Mouse (Mus musculus): ENCODE measurements at regions not wholly inside any gene's neighbourhood (a gene's known extent, or its start where the extent isn't known, plus 50 kb on each side); places are given as distances from the start of the nearest gene placed in this dataset.

GRCm38 (mm10) chr13:5726446-5726845, 134.8 kb upstream of the Klf6 start:
- no peak for ATAC-seq (ENCODE audit: low FRiP score, low TSS enrichment)
- no peak overlapping the region for H3K4me2 ChIP-seq (ENCODE audit: low read length)

GRCm38 (mm10) chr13:5728172-5728571, 133.1 kb upstream of the Klf6 start:
- H3K27ac ChIP-seq (replicated peaks; ENCODE audit: low read depth, low read length): no peak overlapping the region
- DNase-seq: no peak
- no peak overlapping the region for H3K4me3 ChIP-seq (replicated peaks; ENCODE audit: low read depth, low read length)
- no peaks in the 10 kb centered on the region for H3K27me3 ChIP-seq (ENCODE audit: control insufficient read depth, insufficient read depth, low read length)
- no peaks in the 10 kb centered on the region for H3K36me3 ChIP-seq (ENCODE audit: control insufficient read depth, insufficient read depth, low read length)
- ATAC-seq (ENCODE audit: low FRiP score, low TSS enrichment): no peak
- peaks cover 3% of the 10 kb centered on the region; the same call in 1 of the 2 replicates for H3K4me1 ChIP-seq (ENCODE audit: control insufficient read depth, insufficient read depth, low read length)
- no peak overlapping the region for H3K9ac ChIP-seq (replicated peaks; ENCODE audit: low read length)
- no peak overlapping the region for H3K4me2 ChIP-seq (ENCODE audit: low read length)
- 75% methylated on average over 2 of the region's 2 CpGs for WGBS
- H3K9me3 ChIP-seq (ENCODE audit: control insufficient read depth, low read length): no peaks in the 10 kb centered on the region

More at GRCm38 (mm10) chr13:5726446-5726845, 134.8 kb upstream of the Klf6 start:
- H3K27ac ChIP-seq (replicated peaks; ENCODE audit: low read depth, low read length): no peak overlapping the region
- DNase-seq: no peak
- no peak overlapping the region for H3K9ac ChIP-seq (replicated peaks; ENCODE audit: low read length)
- no peaks in the 10 kb centered on the region for H3K36me3 ChIP-seq (ENCODE audit: control insufficient read depth, insufficient read depth, low read length)
- no peaks in the 10 kb centered on the region for H3K9me3 ChIP-seq (ENCODE audit: control insufficient read depth, low read length)
- H3K27me3 ChIP-seq (ENCODE audit: control insufficient read depth, insufficient read depth, low read length): no peaks in the 10 kb centered on the region
- 92% methylated on average over 1 of the region's 1 CpGs for WGBS
- peaks cover 3% of the 10 kb centered on the region; the same call in 1 of the 2 replicates for H3K4me1 ChIP-seq (ENCODE audit: control insufficient read depth, insufficient read depth, low read length)
- H3K4me3 ChIP-seq (replicated peaks; ENCODE audit: low read depth, low read length): no peak overlapping the region

GRCm38 (mm10) chr13:5728808-5729207, 132.5 kb upstream of the Klf6 start:
- H3K4me1 ChIP-seq (ENCODE audit: control insufficient read depth, insufficient read depth, low read length): peaks cover 3% of the 10 kb centered on the region; the same call in 1 of the 2 replicates
- 2% methylated on average over 1 of the region's 1 CpGs for WGBS
- H3K4me3 ChIP-seq (replicated peaks; ENCODE audit: low read depth, low read length): no peak overlapping the region
- peak; percentile 51 for ATAC-seq (ENCODE audit: low FRiP score, low TSS enrichment)
- no peak overlapping the region for H3K4me2 ChIP-seq (ENCODE audit: low read length)
- H3K27me3 ChIP-seq (ENCODE audit: control insufficient read depth, insufficient read depth, low read length): no peaks in the 10 kb centered on the region
- H3K27ac ChIP-seq (replicated peaks; ENCODE audit: low read depth, low read length): no peak overlapping the region
- no peak overlapping the region for H3K9ac ChIP-seq (replicated peaks; ENCODE audit: low read length)
- DNase-seq: peak; percentile 45
- no peaks in the 10 kb centered on the region for H3K9me3 ChIP-seq (ENCODE audit: control insufficient read depth, low read length)
- no peaks in the 10 kb centered on the region for H3K36me3 ChIP-seq (ENCODE audit: control insufficient read depth, insufficient read depth, low read length)

- peaks cover 3% of the 10 kb centered on the region; the same call in 1 of the 2 replicates for H3K4me1 ChIP-seq (ENCODE audit: control insufficient read depth, insufficient read depth, low read length)
- ATAC-seq (ENCODE audit: low FRiP score, low TSS enrichment): peak; percentile 27; the same call in 1 of the 2 replicates
Observed at GRCm38 (mm10) chr13:5729426-5730068, 131.7 kb upstream of the Klf6 start.

GRCm38 (mm10) chr13:5732206-5732605, 129.1 kb upstream of the Klf6 start:
- Histone ChIP-seq H3K27ac (replicated peaks; ENCODE audit: low read depth, low read length) (no peak overlapping the region), H3K36me3 (ENCODE audit: control insufficient read depth, insufficient read depth, low read length) (no peaks in the 10 kb centered on the region), H3K4me2 (ENCODE audit: low read length) (no peak overlapping the region), H3K4me1 (ENCODE audit: control insufficient read depth, insufficient read depth, low read length) (peaks cover 3% of the 10 kb centered on the region; the same call in 1 of the 2 replicates), H3K9me3 (ENCODE audit: control insufficient read depth, low read length) (no peaks in the 10 kb centered on the region), H3K4me3 (replicated peaks; ENCODE audit: low read depth, low read length) (no peak overlapping the region), H3K27me3 (ENCODE audit: control insufficient read depth, insufficient read depth, low read length) (no peaks in the 10 kb centered on the region), H3K9ac (replicated peaks; ENCODE audit: low read length) (no peak overlapping the region)
- ATAC-seq (ENCODE audit: low FRiP score, low TSS enrichment) (no peak), DNase-seq (no peak)
- 84% methylated on average over 1 of the region's 1 CpGs for WGBS

More at GRCm38 (mm10) chr13:5729426-5730068, 131.7 kb upstream of the Klf6 start:
- no peak overlapping the region for H3K9ac ChIP-seq (replicated peaks; ENCODE audit: low read length)
- DNase-seq: no peak
- no peaks in the 10 kb centered on the region for H3K36me3 ChIP-seq (ENCODE audit: control insufficient read depth, insufficient read depth, low read length)
- no peak overlapping the region for H3K4me3 ChIP-seq (replicated peaks; ENCODE audit: low read depth, low read length)
- no peaks in the 10 kb centered on the region for H3K9me3 ChIP-seq (ENCODE audit: control insufficient read depth, low read length)
- no peaks in the 10 kb centered on the region for H3K27me3 ChIP-seq (ENCODE audit: control insufficient read depth, insufficient read depth, low read length)
- H3K4me2 ChIP-seq (ENCODE audit: low read length): no peak overlapping the region
- H3K27ac ChIP-seq (replicated peaks; ENCODE audit: low read depth, low read length): no peak overlapping the region
- WGBS: 57% methylated on average over 6 of the region's 6 CpGs

- no peaks in the 10 kb centered on the region for H3K9me3 ChIP-seq (ENCODE audit: control insufficient read depth, low read length)
- no peaks in the 10 kb centered on the region for H3K27me3 ChIP-seq (ENCODE audit: control insufficient read depth, insufficient read depth, low read length)
- no peak overlapping the region for H3K27ac ChIP-seq (replicated peaks; ENCODE audit: low read depth, low read length)
- H3K4me1 ChIP-seq (ENCODE audit: control insufficient read depth, insufficient read depth, low read length): no peaks in the 10 kb centered on the region
- no peak overlapping the region for H3K9ac ChIP-seq (replicated peaks; ENCODE audit: low read length)
- no peak overlapping the region for H3K4me2 ChIP-seq (ENCODE audit: low read length)
- ATAC-seq (ENCODE audit: low FRiP score, low TSS enrichment) (no peak), DNase-seq (no peak)
- no peaks in the 10 kb centered on the region for H3K36me3 ChIP-seq (ENCODE audit: control insufficient read depth, insufficient read depth, low read length)
- H3K4me3 ChIP-seq (replicated peaks; ENCODE audit: low read depth, low read length): no peak overlapping the region
Observed at GRCm38 (mm10) chr13:5735027-5735624, 126.2 kb upstream of the Klf6 start.

- no peak for DNase-seq
- no peak overlapping the region for H3K4me3 ChIP-seq (replicated peaks; ENCODE audit: low read depth, low read length)
- H3K4me1 ChIP-seq (ENCODE audit: control insufficient read depth, insufficient read depth, low read length): no peaks in the 10 kb centered on the region
- ATAC-seq (ENCODE audit: low FRiP score, low TSS enrichment): no peak
- no peaks in the 10 kb centered on the region for H3K27me3 ChIP-seq (ENCODE audit: control insufficient read depth, insufficient read depth, low read length)
- H3K9me3 ChIP-seq (ENCODE audit: control insufficient read depth, low read length): no peaks in the 10 kb centered on the region
- no peaks in the 10 kb centered on the region for H3K36me3 ChIP-seq (ENCODE audit: control insufficient read depth, insufficient read depth, low read length)
- H3K27ac ChIP-seq (replicated peaks; ENCODE audit: low read depth, low read length): no peak overlapping the region
- no peak overlapping the region for H3K9ac ChIP-seq (replicated peaks; ENCODE audit: low read length)
- WGBS: 94% methylated on average over 6 of the region's 6 CpGs
- H3K4me2 ChIP-seq (ENCODE audit: low read length): no peak overlapping the region
Observed at GRCm38 (mm10) chr13:5736472-5736871, 124.8 kb upstream of the Klf6 start.

GRCm38 (mm10) chr13:5737214-5737613, 124.1 kb upstream of the Klf6 start:
- Histone ChIP-seq H3K4me1 (ENCODE audit: control insufficient read depth, insufficient read depth, low read length) (no peaks in the 10 kb centered on the region), H3K9ac (replicated peaks; ENCODE audit: low read length) (no peak overlapping the region), H3K36me3 (ENCODE audit: control insufficient read depth, insufficient read depth, low read length) (no peaks in the 10 kb centered on the region), H3K4me3 (replicated peaks; ENCODE audit: low read depth, low read length) (no peak overlapping the region), H3K27ac (replicated peaks; ENCODE audit: low read depth, low read length) (no peak overlapping the region), H3K4me2 (ENCODE audit: low read length) (no peak overlapping the region), H3K9me3 (ENCODE audit: control insufficient read depth, low read length) (no peaks in the 10 kb centered on the region), H3K27me3 (ENCODE audit: control insufficient read depth, insufficient read depth, low read length) (no peaks in the 10 kb centered on the region)
- DNase-seq (no peak), ATAC-seq (ENCODE audit: low FRiP score, low TSS enrichment) (no peak)
- WGBS: 83% methylated on average over 7 of the region's 7 CpGs

- ATAC-seq (ENCODE audit: low FRiP score, low TSS enrichment) (no peak), DNase-seq (no peak)
- WGBS: 91% methylated on average over 1 of the region's 1 CpGs
- no peaks in the 10 kb centered on the region for H3K36me3 ChIP-seq (ENCODE audit: control insufficient read depth, insufficient read depth, low read length)
- H3K9me3 ChIP-seq (ENCODE audit: control insufficient read depth, low read length): no peaks in the 10 kb centered on the region
- no peak overlapping the region for H3K9ac ChIP-seq (replicated peaks; ENCODE audit: low read length)
- no peaks in the 10 kb centered on the region for H3K27me3 ChIP-seq (ENCODE audit: control insufficient read depth, insufficient read depth, low read length)
- H3K4me1 ChIP-seq (ENCODE audit: control insufficient read depth, insufficient read depth, low read length): no peaks in the 10 kb centered on the region
- H3K27ac ChIP-seq (replicated peaks; ENCODE audit: low read depth, low read length): no peak overlapping the region
- no peak overlapping the region for H3K4me2 ChIP-seq (ENCODE audit: low read length)
- no peak overlapping the region for H3K4me3 ChIP-seq (replicated peaks; ENCODE audit: low read depth, low read length)
Observed at GRCm38 (mm10) chr13:5740805-5741204, 120.5 kb upstream of the Klf6 start.

Measured in midbrain, embryonic 14.5 days (tissue).